Mouse (Mus musculus) bone marrow macrophage, adult 2 months (primary cell): Measurements from ENCODE around the gene Lzts3.

ENCODE experiments used
- CTCF ChIP-seq: IDR thresholded peaks from 2 replicates; pipeline ENCODE4 v1.5.1; 2012; ENCODE audit warnings: low read depth, mild to moderate bottlenecking, low read length, moderate library complexity
- POLR2A ChIP-seq: IDR thresholded peaks from 2 replicates; pipeline ENCODE4 v1.6.1; 2012; ENCODE audit warnings: mild to moderate bottlenecking, low read depth, low read length, borderline replicate concordance

GRCm38 (mm10) chr2:130667559-130667958 lies 25.0 kb upstream of the Lzts3 start, which contains the start of gene Itpa:
- TF ChIP-seq POLR2A = no peak
- no peak for TF ChIP-seq CTCF
